Mouse (Mus musculus) olfactory bulb, adult 2 months (tissue): Measurements from ENCODE around the gene Csnk1d.

Experiments
- CTCF ChIP-seq: fragments of 200-500 bp; IDR thresholded peaks from 2 replicates; pipeline ENCODE4 v1.5.1; 2012; ENCODE audit warnings: low read depth, mild to moderate bottlenecking, low read length, moderate library complexity; ENCODE audit not compliant: insufficient read depth
- POLR2A ChIP-seq: fragments of 200-500 bp; IDR thresholded peaks from 2 replicates; pipeline ENCODE4 v1.6.1; 2012; ENCODE audit warnings: mild to moderate bottlenecking, low read depth, low read length, moderate library complexity; ENCODE audit not compliant: insufficient read depth

DNA sequence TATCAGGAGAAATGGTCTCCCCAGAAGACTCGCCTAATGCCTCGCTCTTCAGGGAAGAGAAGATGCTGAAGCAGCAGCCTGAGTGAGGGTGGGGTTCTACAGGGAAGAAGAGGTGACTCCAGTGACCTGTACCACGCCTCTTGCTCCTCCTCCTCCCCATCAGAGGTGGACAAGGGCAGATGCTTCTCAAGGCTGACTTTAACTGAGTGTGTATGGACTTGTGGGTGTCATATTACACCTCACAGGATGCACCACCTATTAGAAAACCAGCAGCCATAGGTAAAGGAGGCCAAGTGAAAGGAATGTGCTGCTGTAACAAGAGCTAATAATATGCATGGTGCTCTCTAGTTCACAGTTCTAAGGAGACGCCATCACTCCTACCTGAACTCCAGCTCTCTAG lies 25.5 kb downstream of the Csnk1d start:
- TF ChIP-seq CTCF = no peak
- no peak for TF ChIP-seq POLR2A
